Mouse (Mus musculus): ENCODE results near the gene Ap2a2. TPM values are rescaled to one million over a fixed set of nuclear protein-coding genes. Genes with fewer than 3 reads are reported as not detected.
"Not testable (repeated sequence)": the region's sequence is repeated elsewhere in the genome, so short reads cannot be mapped to it uniquely, and the experiment has no call there.

Ap2a2 gene
- total RNA-seq, 4 experiments from 2014 or later: 54.9 to 79.7 (median 66.5) TPM

- DNase-seq: no peak
These were observed 45.7 kb downstream of the Ap2a2 start for GRCm38 (mm10) chr7:141607717-141608116.

DNA sequence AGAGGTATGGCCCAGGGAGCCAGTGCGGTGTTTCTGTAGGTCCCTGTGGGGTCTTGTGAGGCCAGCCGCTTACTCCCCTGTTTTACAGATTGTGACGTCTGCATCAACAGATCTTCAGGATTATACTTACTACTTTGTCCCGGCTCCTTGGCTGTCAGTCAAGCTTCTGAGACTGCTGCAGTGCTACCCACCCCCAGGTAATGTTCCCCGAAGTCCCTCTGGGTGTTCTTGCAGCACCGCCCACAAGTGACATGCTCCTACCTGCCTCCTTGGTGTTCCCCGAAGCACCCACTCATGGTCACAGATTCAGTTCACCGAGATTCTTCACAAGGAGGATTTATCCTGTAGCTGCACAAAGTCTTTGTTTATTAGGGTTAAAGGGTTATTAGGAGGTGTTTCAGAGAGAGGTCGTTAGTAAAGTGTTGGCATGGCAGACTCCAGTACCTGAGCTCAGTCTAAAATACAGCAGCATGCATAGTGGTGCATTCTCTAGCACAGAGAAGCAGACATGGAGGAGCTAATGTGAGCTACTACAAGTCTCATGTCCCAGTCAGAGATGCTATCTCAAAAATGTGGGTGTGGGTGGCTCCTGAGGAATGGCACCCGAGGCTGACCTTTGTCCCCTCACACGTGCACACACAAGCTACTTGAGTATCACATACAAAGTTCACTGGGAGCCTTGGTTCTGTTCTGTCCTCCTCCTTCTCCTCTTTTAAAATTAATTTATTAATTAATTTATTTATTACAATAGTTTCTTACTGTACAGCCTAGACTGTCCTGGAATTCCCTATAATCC is 47.9 kb downstream of the Ap2a2 start:
- no peak for DNase-seq

DNA sequence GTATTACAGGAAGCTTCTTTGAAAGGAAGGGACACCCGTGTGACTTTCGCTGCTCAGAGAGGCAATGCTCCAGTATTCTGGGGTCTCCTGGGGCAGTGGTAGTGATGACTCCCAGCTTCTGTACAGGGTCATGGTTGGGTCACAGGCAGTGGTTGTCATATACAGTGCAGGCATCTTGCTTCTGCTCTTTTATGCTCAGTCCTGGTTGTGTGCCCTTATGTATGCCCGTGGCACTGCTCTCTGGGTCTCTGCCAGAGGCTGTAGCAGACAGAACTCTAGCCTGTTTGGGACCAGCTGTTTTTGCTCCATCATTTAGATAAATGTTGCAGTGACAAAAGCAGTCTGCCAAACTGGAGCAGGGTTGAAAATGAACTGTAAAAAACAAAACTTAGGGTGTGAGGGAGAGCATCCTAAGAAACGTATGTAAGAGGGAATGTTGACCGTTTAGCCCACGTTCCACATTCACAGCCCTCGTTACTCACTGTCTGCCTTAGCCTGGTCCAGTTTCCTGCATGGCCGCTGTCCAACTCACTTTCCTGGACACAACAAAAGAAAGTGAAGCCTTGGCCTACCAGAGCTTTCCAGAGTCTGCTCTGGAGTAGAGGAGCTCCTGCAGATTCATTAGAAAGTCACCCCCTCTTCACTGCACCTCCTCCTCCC is 49.9 kb downstream of the Ap2a2 start:
- peak; percentile 19 for DNase-seq

DNA sequence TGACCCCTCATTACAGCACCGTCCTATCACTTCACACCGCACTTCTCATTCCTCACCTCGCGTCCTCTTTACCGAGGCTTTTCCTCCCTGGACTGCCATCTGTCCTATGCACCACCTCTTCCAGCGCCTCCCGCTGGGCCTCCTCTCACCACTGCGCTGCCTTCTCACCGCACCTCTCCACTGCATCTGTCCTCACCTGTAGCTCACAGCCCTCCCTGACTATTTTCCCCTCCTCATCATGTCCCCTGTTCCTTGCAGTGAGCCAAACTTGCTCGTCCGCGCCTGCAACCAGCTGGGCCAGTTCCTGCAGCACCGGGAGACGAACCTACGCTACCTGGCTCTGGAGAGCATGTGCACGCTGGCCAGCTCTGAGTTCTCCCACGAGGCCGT is 50.4 kb downstream of the Ap2a2 start:
- no peak for DNase-seq

GRCm38 (mm10) chr7:141612791-141613190 is 50.8 kb downstream of the Ap2a2 start:
- DNase-seq: peak; percentile 38

DNA sequence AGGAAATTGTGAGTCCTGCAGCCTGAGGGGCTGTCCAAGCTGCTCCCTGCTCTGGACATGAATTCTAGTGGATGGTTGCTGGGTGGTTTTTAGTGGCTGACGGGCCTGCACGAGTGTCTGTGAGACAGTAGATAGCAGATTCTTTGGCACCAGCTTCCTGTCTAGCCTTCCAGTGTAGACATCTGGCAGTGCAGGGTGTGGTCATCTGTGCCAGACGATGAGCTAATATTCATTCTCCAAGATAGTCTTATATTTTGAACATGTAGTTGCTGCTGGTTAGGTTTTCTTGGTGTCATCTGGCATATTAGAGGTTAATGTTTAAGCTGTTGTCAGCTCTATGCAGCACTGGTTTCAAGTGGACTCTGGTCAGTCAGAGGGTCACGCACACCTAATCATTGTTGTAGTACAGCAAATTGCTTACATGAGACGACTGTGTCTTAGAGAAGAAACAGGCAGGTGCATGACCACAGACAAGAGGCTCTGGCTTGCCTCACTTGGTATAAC is 52.4 kb downstream of the Ap2a2 start:
- no peak for DNase-seq

DNA sequence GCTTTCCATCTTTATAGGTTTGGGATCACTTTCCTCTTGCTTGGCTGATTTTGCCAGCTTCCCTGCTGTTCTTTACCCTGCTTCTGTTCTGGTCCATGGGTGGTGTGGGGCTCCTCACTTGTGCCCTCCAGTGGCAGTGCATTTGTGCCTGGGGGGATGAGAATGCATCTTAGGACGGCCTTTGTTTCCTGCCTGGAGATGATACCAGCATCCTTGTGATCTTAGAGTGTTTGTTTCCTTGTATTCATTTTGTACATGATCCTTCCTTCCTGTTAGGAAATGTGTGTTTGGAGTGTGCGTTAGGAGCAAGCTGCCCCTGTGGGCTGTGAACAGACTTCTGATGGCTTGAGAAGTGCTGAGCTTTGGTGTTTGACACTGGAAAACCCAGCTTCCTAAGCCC is 62.2 kb downstream of the Ap2a2 start:
- no peak for DNase-seq

DNA sequence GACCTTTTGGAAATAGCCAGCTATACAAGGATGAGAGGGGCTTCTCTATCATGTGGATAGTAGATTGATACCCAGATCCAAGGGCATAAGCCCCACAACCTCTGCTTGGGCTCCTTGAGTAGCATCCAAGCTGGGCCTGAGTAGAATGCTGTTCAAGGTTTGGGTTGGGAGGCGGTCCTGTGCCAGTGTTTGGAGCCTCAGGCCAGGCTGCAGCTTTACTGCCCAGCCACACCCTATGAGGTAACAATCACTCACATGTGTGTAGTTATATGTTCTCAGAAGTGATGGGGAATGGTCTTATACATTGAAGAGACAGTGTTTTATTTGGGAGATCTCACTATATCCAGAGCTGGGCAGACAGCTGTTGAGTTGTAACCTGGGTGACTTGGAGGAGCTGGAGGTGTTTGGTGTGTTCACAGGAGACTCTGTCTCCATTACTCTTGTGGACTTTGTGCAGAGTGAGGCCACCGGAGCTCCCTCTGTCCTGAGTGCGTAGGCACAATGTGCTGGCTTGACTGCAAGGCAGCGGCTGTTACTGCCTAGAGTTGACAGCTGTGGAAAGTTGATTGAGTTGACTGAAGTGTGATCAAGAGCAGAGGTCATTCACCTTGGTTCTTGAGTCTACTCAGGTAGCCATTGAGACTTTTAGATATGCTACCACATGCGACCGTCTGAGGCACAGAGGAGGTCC is 63.3 kb downstream of the Ap2a2 start:
- DNase-seq: no peak

- no peak for DNase-seq
These were observed 66.0 kb downstream of the Ap2a2 start for GRCm38 (mm10) chr7:141628018-141628417.

DNA sequence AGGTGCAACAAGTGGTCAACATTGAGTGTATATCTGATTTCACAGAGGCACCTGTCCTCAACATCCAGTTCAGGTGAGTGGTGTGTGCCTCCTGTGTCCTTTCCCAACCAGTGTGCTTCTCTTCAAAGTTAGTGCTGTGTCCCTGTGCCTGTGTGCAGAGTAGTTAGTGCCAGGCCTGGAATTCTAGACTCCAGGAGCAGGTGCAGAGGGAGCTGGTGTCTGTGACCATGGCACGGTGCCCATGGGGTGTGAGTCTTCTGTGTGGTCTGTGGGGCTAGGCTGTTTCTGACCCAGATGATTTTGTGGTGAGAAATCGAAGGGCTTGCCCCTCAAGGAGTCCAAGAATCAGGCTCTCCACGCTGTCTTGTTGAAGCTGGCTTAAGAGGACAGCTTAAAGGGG is 67.3 kb downstream of the Ap2a2 start:
- no peak for DNase-seq

- peak; percentile 12 for DNase-seq
These were observed 76.1 kb downstream of the Ap2a2 start for GRCm38 (mm10) chr7:141638077-141638476.

DNA sequence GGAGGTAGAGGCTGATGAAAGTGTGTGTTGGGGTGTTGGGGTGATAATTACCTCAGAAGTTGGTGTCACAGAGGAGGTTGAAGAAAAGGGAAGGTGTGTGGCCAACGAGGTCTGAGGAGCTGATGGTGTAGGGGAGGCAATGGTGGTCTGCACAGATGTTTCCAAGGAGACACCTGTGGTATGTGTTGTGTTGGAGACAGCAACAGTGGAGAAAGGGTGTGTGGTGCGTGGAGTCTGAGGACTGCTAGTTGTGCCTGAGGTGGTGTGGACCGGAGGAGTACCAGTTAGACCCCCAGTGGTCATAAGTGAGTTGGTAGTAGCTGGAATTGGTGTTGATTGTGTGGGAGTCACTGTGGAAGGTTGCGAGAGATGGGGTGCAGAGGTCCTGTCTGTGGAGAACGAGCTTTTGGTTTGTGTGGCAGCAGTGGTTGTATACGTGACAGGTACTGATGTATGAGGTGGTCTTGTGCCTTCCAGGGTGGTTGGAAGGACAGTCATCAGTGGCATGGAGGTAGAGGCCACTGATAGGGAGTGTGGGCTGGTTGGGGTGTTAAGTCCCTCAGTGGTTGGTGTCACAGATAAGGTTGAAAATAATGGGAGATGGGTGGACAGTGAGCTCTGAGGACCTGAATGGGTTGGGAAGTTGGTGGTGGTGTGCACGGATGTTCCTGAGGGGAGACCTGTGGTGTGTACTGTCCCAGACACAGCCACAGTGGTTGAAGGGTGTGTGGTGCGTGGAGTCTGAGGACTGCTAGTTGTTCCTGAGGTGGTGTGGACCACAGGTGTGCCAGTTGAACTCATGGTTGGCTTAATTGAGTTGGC is 76.8 kb downstream of the Ap2a2 start:
- not testable (repeated sequence) for DNase-seq

- not testable (repeated sequence) for DNase-seq
These were observed 77.4 kb downstream of the Ap2a2 start for GRCm38 (mm10) chr7:141639335-141639890.

DNA sequence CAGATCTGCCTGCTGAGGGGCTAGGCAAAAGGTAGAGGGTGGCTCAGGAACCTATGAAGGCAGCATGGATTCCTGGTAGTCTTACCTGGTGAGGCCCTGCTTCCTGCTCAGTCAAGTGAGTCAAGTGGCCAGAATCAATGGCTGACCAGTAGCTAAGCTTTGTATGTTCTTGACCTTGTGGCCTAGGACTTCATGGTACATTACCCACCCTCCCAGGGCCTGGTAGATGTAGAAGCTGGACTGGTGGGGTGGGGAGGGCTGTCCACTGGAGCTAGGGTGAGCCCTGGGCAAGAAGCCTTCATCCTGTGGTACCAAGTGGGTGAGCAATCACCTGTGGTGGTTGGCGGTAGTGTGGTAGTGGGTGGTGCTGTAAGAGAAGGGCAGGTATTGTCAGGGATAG is 80.4 kb downstream of the Ap2a2 start:
- DNase-seq: no peak

DNA sequence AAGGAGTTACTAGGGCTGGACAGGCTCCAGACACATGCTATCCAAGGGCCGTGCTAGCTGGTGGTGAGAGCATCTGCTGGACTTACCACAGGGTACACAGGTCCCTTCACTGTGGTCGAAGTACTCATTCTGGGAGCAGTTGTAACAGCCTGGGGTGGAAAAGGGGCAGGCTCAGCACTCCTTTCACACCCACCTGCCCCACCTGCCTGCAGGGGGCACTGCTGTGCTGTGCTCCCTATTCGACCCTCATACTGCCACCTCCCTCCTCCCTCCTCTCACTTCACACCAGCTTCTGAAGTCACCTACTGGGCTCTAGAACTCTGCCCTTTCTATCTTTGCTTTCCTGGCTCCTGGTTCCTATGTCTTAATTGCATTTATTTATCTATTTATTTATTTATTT is 81.2 kb downstream of the Ap2a2 start:
- no peak for DNase-seq

DNA sequence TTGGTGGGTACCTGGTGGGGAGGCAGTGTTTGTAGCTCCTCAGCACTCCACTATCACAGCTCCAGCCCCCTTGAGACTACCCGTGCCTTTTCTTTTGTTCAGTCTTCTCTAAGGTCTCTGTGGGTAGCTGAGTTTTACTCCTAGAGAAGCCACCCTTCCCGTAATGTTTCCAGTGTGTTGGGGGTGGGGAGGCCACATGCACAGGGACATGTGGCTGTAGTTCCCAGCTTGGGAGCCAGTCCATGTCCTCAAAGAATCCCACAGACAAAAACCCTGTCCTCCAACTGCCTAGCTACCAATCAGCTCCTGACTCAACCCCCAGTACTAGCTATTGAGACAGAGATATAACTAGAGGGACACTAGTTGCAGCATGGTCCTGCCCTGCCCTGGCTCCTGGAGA is 85.1 kb downstream of the Ap2a2 start:
- DNase-seq: no peak

- no peak for DNase-seq
These were observed 85.8 kb downstream of the Ap2a2 start for GRCm38 (mm10) chr7:141647815-141648214.

GRCm38 (mm10) chr7:141652191-141652590 is 90.2 kb downstream of the Ap2a2 start:
- no peak for DNase-seq

GRCm38 (mm10) chr7:141660346-141660745 is 98.4 kb downstream of the Ap2a2 start:
- DNase-seq: no peak

- no peak for DNase-seq
These were observed 99.5 kb downstream of the Ap2a2 start for GRCm38 (mm10) chr7:141661481-141661880.

- no peak for DNase-seq
These were observed 100.2 kb downstream of the Ap2a2 start for GRCm38 (mm10) chr7:141662223-141662622.

DNA sequence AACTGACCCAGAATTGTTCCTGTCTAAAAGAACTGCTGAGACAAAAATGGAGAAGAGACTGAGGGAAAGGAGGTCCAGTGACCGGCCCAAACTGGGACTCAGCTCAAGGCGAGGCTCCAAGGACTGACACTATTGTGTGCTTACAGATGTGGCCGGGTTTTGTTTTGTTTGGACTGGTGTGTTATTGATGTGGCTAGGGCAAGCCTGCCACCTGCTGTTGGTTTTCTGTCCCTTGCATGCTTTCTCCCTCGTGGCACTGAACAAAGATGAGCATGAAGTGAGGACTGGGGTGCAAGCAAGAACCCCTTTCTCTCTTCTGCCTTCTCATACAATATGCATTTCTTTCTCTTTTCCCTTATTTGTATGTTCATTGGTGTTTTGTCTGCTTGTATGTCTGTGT is 104.2 kb downstream of the Ap2a2 start:
- peak; percentile 14 for DNase-seq
